Mouse (Mus musculus): ENCODE results near the gene Plin2. TPM values are rescaled to one million over a fixed set of nuclear protein-coding genes. Genes with fewer than 3 reads are reported as not detected.
"Not testable (repeated sequence)": the region's sequence is repeated elsewhere in the genome, so short reads cannot be mapped to it uniquely, and the experiment has no call there.

Plin2 gene
- total RNA-seq, 2 experiments from 2014 or later, result 63.3 to 73.6 TPM

DNA sequence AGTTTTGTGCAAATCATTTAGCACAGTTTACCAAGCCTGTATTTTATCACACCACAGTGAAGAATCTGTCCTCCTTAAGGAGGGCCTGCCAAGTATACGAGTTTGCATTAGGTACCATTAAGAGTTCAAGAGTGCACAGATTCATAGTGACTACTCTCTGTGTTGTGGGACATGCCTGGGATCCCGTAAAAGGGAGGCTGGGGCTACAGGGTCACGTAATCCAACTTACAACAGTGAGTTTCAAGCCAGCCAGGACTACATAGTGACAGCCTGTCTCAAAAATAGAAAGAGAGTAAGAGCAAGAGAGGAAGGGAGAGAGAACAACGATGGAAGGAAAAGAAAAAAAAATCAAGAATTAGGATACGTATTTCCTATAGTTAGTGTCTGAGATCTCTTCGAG is 14.9 kb upstream of the Plin2 start:
- no peak for ATAC-seq (replicated peaks; ENCODE audit: poor library complexity, severe bottlenecking)

GRCm38 (mm10) chr4:86683746-86684145 is 13.9 kb upstream of the Plin2 start:
- ATAC-seq (replicated peaks; ENCODE audit: poor library complexity, severe bottlenecking), result no peak

DNA sequence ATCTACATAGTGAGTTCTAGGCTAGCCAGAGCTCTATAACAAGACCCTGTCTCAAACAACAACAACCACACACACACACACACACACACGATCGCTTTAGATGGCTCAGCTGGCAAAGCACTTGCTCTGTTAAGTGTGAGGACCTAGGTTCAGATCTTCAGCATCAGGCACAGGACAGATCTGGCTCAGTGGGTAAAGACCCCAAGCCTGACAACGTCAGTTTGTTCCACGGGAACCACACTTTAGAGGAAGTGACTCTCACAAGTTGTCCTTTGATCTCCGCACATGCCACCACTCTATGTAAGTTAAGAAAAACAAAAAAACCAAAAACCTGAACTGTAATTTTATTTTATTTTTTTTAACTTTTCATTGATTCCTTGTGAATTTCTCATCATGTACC is 13.4 kb upstream of the Plin2 start:
- ATAC-seq (replicated peaks; ENCODE audit: poor library complexity, severe bottlenecking), result peak; percentile 88

DNA sequence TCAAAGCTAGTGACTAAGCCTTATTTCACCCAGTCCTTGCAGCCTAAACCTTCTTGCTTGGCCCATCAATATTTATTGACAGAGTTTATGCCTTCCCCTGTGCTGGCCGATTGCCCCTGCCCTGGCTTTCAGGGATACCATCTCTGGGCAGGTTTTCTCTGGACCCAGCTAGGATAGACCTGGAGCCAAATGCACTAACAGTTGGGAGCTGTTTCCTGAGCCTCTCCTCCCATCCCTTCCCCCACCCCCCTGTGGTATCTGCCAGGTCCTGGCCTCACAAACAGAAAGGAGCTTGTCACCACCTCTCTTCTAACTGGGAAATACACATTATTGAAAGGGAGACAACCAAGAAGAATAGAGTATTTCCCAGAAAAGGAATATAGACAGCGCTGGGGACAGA is 12.0 kb upstream of the Plin2 start:
- ATAC-seq (replicated peaks; ENCODE audit: poor library complexity, severe bottlenecking), result no peak

DNA sequence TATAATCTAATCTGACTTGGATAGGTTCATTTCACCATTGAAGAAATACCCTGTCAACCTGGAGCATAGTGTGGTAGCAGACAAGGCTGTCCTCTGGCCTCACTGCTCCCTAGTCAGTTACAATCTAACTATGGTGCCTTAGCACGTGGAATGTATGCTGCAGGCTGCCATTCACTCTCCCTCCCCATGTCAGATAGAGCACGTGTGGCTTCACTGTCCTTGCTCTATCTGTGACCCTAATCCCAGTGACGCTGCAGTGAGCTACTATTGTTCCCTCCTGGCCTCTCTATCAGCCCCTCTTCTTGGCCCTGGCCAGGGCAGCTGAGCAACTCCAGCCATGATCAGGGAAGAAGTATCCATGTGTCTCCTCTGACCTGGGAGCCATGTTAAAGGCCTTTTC is 11.6 kb upstream of the Plin2 start:
- no peak for ATAC-seq (replicated peaks; ENCODE audit: poor library complexity, severe bottlenecking)

- ATAC-seq (replicated peaks; ENCODE audit: poor library complexity, severe bottlenecking), result no peak
Measured at GRCm38 (mm10) chr4:86679686-86680085, 9.8 kb upstream of the Plin2 start.

DNA sequence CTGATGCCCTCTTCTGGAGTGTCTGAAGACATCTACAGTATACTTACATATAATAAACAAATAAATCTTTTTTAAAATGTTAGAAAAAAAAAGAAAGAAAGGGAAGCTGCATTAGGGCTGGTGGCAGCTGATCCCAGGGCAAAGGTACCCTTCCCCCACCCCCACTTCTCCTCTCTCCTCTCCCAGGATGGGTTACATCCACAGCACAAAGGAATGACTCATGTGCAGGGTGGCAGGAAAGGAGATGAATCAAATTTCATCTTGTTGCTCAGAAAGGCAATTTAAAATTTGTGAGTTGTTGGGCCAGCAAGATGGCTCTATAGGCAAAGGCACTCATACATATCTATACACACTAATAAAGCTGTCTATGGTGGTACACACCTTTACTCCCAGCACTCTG is 6.9 kb upstream of the Plin2 start:
- ATAC-seq (replicated peaks; ENCODE audit: poor library complexity, severe bottlenecking), result no peak

GRCm38 (mm10) chr4:86674739-86675138 is 4.9 kb upstream of the Plin2 start:
- not testable (repeated sequence) for ATAC-seq (replicated peaks; ENCODE audit: poor library complexity, severe bottlenecking)

GRCm38 (mm10) chr4:86674150-86674549 is 4.3 kb upstream of the Plin2 start:
- not testable (repeated sequence) for ATAC-seq (replicated peaks; ENCODE audit: poor library complexity, severe bottlenecking)

DNA sequence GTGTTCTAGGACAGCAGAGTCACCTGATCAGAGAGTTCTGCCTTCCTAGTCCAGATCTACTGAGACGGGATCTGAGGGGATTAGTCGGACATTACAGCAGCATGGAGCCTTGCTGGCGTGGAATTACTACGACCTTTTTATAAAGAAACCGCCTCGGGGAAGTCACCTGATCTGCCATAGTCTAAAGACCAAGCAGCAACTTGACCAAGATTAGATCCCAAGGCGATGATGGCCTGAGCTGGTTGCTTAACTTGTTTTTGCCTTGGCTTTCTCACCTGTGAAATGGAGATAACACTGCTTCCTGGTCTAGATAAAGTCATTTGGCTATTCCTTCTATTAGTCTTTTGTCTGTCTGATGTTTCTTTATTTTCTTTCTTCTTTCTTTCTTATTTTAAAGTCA is 2.6 kb upstream of the Plin2 start:
- no peak for ATAC-seq (replicated peaks; ENCODE audit: poor library complexity, severe bottlenecking)

DNA sequence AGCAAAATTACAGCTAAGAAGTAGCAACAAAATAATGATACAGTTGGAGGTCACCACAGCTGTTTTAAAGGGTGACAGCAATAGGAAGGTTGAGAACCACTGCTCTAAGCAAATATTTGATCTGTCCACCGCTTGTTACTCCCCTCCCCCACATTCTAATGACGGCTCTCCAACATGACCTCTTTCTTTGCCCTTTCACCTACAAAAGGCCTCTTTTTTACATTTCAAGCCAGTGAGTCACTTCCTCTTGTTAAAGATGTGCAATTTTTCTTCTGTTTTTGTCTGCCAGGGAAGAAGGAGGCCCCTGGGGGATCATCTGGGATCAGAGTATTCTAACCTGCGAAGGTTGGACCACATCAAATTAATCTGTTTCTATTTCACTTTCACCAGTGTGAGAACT is 1.9 kb upstream of the Plin2 start:
- peak; percentile 35 for ATAC-seq (replicated peaks; ENCODE audit: poor library complexity, severe bottlenecking)

DNA sequence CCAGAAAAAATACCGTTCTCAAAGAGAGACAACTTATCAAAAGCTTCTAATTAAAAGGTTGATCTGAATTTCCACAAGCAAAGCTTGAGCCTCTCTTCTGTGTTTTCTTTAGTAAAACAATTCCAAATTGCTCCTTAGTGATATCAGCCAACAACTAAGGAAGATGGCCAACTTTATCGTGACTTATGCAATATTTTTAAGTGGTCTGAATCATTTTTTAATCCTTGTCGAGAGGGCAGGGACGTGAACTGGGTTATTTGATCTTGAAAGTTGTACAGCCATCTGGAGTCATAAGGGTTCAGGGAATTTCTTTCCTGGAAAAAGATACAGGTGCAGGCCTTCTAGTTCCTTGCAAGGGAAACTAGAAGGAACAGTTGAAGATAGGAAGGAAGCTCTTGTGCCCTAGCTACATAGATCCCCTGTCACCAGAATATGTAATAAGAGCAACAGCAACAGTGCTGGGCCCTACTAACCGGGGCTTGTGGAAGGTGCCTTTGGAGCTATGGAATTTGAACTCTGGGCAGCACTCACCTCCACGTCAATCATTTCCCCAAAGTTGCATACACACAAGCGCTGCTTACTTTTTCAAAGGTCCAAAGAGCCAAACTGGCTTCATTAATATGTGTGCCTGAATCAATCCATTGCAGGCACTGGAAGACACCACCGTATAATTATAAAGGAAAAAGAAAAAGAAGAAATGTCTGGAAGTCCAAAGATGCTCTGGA is 884 bp upstream of the Plin2 start:
- ATAC-seq (replicated peaks; ENCODE audit: poor library complexity, severe bottlenecking), result no peak

GRCm38 (mm10) chr4:86669241-86669753 is 563 bp downstream of the Plin2 start:
- peak; percentile 80 for ATAC-seq (replicated peaks; ENCODE audit: poor library complexity, severe bottlenecking)

GRCm38 (mm10) chr4:86668290-86669000 is 1.4 kb downstream of the Plin2 start:
- peak; percentile 45 for ATAC-seq (replicated peaks; ENCODE audit: poor library complexity, severe bottlenecking)

DNA sequence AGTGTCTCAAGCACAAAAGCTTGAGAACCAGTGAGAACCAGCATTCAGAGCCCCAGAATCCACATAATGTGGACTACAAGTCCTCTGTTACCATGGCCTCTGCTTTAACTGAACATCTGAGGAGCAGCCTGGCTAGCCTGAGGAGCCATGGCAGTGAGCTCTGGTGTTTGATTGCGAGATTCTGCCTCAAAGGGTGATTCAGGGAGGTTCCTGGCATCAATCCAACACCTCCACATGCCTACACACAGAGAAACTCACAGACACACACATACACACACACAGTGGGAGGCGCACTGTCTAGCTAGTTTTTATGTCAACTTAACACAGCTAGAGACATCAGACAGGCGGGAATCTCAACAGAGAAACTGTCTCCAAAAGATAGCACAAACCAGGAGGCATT is 4.3 kb downstream of the Plin2 start:
- ATAC-seq (replicated peaks; ENCODE audit: poor library complexity, severe bottlenecking), result no peak

GRCm38 (mm10) chr4:86663919-86664318 is 5.9 kb downstream of the Plin2 start:
- ATAC-seq (replicated peaks; ENCODE audit: poor library complexity, severe bottlenecking), result no peak

- no peak for ATAC-seq (replicated peaks; ENCODE audit: poor library complexity, severe bottlenecking)
Measured at GRCm38 (mm10) chr4:86657176-86657575, 12.7 kb downstream of the Plin2 start.

DNA sequence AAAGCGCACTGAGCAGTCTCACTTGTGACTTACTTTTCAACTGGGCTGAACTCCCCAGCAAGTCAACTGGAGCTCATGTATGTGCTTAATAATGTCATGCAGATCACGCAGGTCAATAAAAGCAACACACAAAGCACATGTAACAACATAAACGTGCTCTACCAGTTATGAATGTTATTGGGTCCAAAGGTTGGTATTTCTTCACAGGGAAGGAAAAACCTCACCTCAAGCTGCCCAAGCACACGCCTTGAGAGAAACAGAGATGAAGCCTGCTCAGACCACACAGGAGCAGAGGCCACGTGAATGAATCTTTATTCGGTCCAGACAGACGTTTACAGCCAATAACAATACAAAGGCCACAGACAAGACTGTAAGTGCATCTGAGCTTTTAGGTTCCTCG is 13.4 kb downstream of the Plin2 start:
- ATAC-seq (replicated peaks; ENCODE audit: poor library complexity, severe bottlenecking), result not testable (repeated sequence)

DNA sequence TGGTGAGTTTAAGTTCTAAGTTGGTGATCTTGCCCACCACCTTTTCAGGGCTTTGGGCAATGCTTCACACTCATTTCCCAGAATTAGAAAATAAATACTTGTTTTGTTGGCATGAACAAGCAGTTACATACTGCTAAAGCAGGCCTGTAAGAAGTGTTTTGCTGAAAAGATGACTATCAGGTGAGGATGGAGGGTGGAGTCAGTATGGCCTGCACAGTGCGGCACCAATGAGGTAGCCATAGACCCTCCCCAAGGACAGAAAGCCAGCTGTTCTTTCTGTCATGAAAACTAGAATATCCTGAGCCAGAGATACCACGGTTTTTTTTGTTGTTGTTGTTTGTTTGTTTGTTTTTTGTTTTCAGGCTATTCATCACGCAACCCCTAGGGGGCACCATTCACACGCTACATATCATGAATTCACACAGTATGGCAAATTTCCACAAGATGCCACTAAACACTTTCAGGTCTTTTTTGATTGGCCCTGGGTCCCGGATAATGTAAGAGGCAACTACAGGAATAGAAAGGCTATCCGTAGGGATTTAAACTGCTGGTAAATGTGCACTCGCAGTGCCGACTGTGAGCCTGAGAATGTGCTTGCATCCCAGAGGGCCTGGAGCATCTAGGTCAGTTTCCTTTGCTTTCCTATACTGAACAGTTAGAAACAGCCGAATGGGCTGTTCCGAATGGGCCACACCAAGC is 18.0 kb downstream of the Plin2 start:
- peak; percentile 42; the same call in 1 of the 2 replicates for ATAC-seq (replicated peaks; ENCODE audit: poor library complexity, severe bottlenecking)

DNA sequence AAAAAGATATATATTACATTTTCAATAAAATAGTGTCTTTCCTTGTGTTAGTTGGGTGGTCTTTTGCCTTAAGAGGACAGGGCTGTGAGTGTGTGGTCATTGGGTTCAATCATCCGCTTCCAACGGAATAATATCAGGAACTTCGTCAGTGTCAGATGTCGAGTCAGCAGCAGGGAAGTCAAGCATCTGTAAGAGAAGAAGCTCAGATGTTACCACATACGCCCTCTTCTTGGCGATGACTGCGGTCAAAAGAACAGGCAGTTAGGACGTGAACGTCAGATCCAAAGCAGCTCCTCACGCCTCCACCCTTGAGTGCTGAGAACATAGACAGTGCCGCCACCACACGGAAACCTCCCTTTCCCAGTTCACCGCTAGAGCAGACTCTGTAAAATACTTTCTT is 21.5 kb downstream of the Plin2 start:
- ATAC-seq (replicated peaks; ENCODE audit: poor library complexity, severe bottlenecking), result not testable (repeated sequence)

GRCm38 (mm10) chr4:86637561-86637960 is 32.3 kb downstream of the Plin2 start:
- not testable (repeated sequence) for ATAC-seq (replicated peaks; ENCODE audit: poor library complexity, severe bottlenecking)

Measured in granulocyte monocyte progenitor cell, adult 5-6 weeks (primary cell).